Mouse (Mus musculus) cerebellum, adult 11 months (tissue): Measurements from ENCODE around the gene Adgrg6.

ENCODE experiments used
- DNase-seq: peaks from one replicate; pipeline ENCODE4 v3.0.0; 2022

Gene Adgrg6

DNA sequence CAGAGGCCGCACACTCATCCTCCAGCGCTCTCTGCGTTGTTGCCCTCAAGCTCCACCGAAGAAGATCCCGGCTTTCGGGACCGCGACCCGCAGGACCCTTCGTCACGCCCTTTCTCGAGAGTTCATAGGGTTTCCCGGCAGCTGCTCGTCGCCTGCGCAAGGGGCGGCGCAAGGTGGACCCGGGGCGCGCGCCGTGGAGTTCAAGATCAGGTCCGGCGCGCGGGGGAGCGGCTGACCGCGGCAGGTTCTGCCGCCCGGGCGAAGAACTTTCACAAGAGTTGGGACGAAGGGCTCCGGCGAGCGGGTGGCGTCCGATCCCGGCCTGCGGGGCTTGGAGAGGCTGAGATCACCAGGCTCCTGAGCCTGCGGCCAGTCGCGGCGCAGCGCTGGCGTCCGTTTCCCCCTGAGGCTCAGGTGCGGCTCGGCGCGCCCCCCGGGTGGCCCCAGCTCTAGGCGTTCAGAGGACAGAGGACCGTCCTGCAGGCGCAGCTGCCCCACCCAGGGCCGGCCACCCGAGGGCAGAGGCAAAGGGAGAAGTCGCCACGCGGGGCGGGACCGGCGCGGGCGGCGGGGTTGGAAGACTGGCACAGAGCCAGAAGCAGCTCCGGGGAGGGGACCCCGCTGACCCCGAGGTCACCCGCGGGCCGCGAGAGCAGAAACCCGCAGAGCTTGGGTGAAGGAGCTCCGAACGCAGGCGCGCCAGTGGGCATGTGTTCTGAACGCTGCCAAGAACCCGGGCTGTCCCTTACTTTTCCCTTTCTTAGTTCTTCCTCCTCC is at the start of gene Adgrg6:
Adgrg6 (minus strand) TSS at position 719 of the 777 bp plus-strand sequence.
- peak; percentile 0 for DNase-seq

DNA sequence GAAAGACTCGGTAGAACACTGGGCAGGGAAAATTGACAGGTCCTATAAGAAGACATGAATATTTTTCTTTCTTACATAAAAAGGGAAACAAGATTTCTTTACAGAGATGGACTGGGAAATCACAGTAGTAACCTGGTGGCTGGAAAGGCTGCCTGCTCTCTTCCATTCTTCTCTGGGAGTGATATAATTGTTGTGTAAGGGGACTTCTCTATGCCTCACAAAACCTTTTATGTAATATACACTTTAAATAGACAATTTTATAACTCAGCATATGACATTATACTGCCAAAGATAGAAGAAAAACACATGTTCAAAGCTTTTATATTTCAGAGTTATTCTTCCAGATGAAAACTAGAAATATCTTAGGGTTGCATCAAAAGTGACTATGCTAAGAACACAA is 46.8 kb upstream of the Adgrg6 start:
- DNase-seq: no peak

DNA sequence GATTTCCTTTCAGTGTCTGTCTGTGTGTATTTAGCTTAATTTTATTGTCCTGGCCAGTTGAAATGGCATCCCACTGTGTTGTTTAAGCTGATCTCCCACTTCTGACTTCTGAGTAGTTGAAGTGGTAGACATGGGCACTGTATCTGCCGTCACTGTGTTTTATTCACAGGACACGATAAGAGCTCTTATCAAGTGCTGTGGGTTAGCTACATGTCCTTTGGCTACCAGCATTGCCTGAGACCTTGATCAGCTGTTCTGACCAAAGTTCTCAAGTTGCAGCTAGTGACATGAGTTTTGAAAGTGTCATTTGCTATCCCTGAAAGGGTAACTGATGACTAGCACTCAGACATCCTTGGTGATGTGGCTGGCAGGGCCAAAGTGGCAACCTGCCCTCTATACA is 45.4 kb upstream of the Adgrg6 start:
- no peak for DNase-seq

GRCm38 (mm10) chr10:14589667-14590066 is 44.2 kb upstream of the Adgrg6 start:
- DNase-seq: no peak

DNA sequence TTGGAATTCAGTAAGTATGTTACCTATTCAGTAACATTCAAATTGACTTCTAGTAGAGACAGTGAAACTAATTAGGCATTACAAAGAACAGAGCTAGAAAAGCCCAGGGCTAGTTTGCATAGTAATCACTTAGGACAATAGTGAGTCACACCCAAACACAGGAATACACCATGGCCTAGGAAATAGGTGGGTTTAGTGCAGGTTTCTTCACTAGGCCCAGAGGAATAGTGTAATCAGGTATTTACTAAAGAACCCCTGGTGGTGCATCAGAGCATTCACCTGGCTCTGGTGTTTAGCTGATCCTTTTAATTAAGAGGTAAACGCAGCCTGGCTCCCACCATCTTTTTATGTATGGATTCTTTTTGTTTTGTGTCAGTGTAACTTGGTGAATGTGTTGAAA is 38.0 kb upstream of the Adgrg6 start:
- no peak for DNase-seq

DNA sequence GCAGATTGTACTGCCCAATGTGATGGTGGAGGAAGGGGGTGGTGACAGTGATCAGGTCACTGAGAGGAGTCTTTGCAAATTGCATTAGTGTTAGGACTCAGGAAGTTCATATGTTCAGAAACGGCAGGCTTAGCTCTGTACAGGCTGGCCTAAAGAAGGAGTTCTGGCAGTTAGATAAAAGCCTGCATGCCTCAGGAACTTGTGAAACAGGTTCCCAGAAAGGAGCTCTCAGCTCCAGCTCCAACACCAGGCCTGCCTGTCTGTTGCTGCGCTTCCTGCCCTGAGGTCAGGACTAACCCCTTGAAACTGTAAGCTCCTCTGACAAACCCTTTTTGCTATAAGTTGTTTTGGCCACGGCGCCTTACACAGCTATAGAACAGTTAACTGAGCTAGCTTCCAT is 28.8 kb upstream of the Adgrg6 start:
- no peak for DNase-seq

GRCm38 (mm10) chr10:14571143-14571542 is 25.7 kb upstream of the Adgrg6 start:
- no peak for DNase-seq

- DNase-seq: no peak
Measured at GRCm38 (mm10) chr10:14570616-14571015, 25.2 kb upstream of the Adgrg6 start.

- no peak for DNase-seq
Measured at GRCm38 (mm10) chr10:14546111-14546551, 672 bp upstream of the Adgrg6 start.

- no peak for DNase-seq
Measured at GRCm38 (mm10) chr10:14544608-14544940, 885 bp downstream of the Adgrg6 start.

DNA sequence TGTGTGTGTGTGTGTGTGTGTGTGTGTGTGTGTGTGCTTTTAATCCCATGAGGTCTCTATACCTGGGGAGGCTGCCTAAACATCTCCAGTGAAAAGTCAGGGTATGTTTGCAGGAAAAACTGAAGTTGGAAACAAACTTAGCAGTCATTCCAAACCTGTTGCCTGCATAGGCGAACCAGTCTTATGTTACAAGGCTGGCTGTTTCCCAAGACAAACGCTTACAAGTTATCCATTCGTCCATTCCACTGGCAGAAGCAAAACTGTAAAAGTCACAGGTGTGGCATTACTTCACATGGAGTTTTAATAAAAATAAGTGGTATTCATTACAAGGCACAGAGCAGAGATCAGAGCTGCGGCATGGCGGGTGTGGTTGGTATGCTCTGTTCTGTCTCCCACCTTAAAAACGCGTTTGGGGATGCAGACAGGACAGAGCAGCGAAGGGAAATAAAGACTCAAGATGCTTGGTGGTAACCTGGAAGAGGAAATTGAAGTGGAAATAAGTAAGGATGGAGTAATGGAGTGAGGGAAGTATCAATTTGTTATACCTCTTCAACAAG is 1.9 kb downstream of the Adgrg6 start:
- DNase-seq: no peak

- no peak for DNase-seq
Measured at GRCm38 (mm10) chr10:14537102-14537501, 8.4 kb downstream of the Adgrg6 start.

- DNase-seq: no peak
Measured at GRCm38 (mm10) chr10:14531090-14531489, 14.4 kb downstream of the Adgrg6 start.

- DNase-seq: no peak
Measured at GRCm38 (mm10) chr10:14530670-14531069, 14.8 kb downstream of the Adgrg6 start.

- DNase-seq: no peak
Measured at GRCm38 (mm10) chr10:14527765-14528164, 17.7 kb downstream of the Adgrg6 start.

- no peak for DNase-seq
Measured at GRCm38 (mm10) chr10:14522729-14523128, 22.7 kb downstream of the Adgrg6 start.

- DNase-seq: no peak
Measured at GRCm38 (mm10) chr10:14520912-14521675, 24.4 kb downstream of the Adgrg6 start.

GRCm38 (mm10) chr10:14517909-14518308 is 27.6 kb downstream of the Adgrg6 start:
- no peak for DNase-seq

GRCm38 (mm10) chr10:14511904-14512663 is 33.4 kb downstream of the Adgrg6 start:
- DNase-seq: no peak

DNA sequence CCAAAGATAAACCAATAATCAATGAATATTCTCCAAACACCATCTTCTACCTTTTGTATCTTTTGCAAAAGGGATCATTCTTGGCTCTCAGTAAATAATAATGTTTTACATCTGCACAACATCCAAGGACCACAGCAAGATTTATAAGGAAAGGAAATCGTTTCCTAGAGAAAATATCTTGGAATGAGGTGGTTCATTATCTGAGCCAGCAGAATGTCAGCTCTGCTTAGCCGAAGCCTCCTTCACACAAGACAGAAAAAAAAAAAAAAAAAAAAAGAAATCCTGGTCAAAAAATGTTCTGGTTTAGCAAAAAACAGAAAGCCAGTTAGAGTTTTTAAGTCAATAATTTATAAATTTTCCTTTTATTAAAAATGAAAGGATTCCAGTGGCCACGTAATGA is 34.3 kb downstream of the Adgrg6 start:
- no peak for DNase-seq

GRCm38 (mm10) chr10:14495658-14496057 is 49.8 kb downstream of the Adgrg6 start:
- DNase-seq: no peak

DNA sequence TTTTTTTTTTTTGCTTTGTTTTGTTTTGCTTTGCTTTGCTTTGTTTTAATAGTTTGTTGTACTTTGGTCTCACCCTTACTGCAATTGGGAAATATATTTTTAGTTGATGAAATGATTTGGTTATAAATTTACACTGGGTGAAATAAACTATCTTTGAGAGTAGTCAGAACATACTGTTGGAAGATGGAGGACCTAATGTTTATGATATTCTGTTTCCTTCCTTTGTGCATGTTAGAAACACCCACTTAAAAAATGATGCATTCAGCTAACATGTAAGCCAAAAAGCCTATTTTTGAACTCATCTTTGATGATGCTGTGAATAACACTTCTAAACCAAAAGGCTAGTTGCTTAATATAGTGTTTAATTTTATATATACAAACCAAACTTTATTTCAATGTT is 50.3 kb downstream of the Adgrg6 start:
- no peak for DNase-seq

GRCm38 (mm10) chr10:14491838-14492237 is 53.6 kb downstream of the Adgrg6 start:
- DNase-seq: no peak
